14 mouse cellular contexts compared by ENCODE assay signal in genomic region chr5:40986562-40986961, GRCm38 (mm10).
"Had no signal": no experiment of that assay in that cellular context is flagged by ENCODE, and none has a peak within 500 bp of the region (broad histone marks: within the 10 kb centered on the region; RNA-seq: fewer than 3 reads in every experiment).

No protein-coding gene starts in this region.

- H3K9me3 ChIP-seq: kidney, embryonic 15.5 days; liver, embryonic 15.5 days; midbrain, embryonic 12.5 days had no signal

- H3K4me2 ChIP-seq: kidney, embryonic 15.5 days; liver, embryonic 11.5 days; liver, embryonic 15.5 days; midbrain, embryonic 12.5 days had no signal

- H3K27ac ChIP-seq: kidney, embryonic 15.5 days; left cerebral cortex, adult 2 months; liver, embryonic 15.5 days; midbrain, embryonic 12.5 days; stomach, postnatal 0 days had no signal

- H3K9ac ChIP-seq: kidney, embryonic 15.5 days; liver, embryonic 15.5 days; midbrain, embryonic 12.5 days had no signal

- DNase-seq: kidney, adult 2 months; kidney, postnatal 25 days; lung, adult 2 months; lung, postnatal 10 days; lung, postnatal 4 days; thymus, postnatal 25 days had no signal

- H3K27me3 ChIP-seq: kidney, embryonic 15.5 days; liver, embryonic 15.5 days; midbrain, embryonic 12.5 days had no signal

- H3K4me1 ChIP-seq: kidney, embryonic 15.5 days; liver, embryonic 15.5 days; midbrain, embryonic 12.5 days had no signal

- ATAC-seq: intestine, embryonic 16.5 days; midbrain, embryonic 16.5 days had no signal

- H3K4me3 ChIP-seq: kidney, embryonic 15.5 days; left cerebral cortex, adult 2 months; liver, embryonic 15.5 days; midbrain, embryonic 12.5 days had no signal

- H3K36me3 ChIP-seq: kidney, embryonic 15.5 days; liver, embryonic 15.5 days; midbrain, embryonic 12.5 days had no signal
